Mouse (Mus musculus): ENCODE measurements around the gene Aspscr1. TPM values are rescaled to one million over a fixed set of nuclear protein-coding genes. Genes with fewer than 3 reads are reported as not detected.

Gene Aspscr1
- total and polyA plus RNA-seq, 2 experiments from 2014 or later = 130 to 148 TPM

DNA sequence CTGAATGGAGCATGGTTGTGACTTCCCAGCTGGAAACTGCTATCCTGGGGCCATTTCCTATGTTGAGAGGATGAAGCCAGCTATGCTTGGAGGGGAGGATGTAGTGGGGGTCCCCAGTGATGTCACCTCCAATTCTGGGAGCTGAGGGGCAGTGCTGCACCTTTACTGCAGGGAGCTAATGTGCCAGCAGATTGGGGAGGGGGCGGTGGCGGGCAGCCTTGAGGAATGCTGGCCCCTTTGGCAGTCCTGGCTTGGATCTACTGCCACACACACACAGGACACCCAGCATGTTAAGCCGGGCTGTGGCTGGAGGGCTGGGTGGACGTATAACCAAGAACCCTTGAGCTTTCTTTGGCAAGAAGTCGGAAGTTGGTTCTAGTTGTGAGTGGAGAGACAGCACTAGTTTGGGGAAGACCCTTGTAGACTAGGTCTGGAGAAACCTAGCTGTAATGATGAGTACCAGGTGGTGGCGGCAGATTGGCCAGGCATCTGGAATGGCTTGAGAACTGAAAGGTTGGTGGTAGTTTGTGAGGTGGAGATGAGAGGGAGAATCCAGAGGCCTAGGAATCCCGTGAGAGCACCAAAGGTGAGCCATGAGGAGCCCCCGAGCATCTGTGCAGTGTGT, 39.3 kb downstream of the Aspscr1 start:
- H3K9ac ChIP-seq (replicated peaks; ENCODE audit: low read length) = peak overlapping the region; percentile 51; the same call in 1 of the 2 replicates

GRCm38 (mm10) chr11:120712771-120713568, 40.2 kb downstream of the Aspscr1 start:
- peak overlapping the region; percentile 83 for H3K4me2 ChIP-seq (ENCODE audit: low read depth, low read length)
- no peaks in the 10 kb centered on the region for H3K27me3 ChIP-seq (ENCODE audit: insufficient read depth, low read length)
- peak; percentile 77 for TF ChIP-seq CTCF (IDR thresholded peaks at IDR 0.05; ENCODE audit: low read depth)
- DNase-seq (ENCODE audit: low spot score) (peak; percentile 49), ATAC-seq (peak; percentile 65)
- H3K36me3 ChIP-seq (ENCODE audit: insufficient read depth, low read length) = peaks cover 8% of the 10 kb centered on the region
- peaks cover 16% of the 10 kb centered on the region for H3K4me1 ChIP-seq (ENCODE audit: insufficient read depth, low read length)
- H3K9me3 ChIP-seq (ENCODE audit: low read length) = no peaks in the 10 kb centered on the region
- H3K27ac ChIP-seq = peak overlapping the region; percentile 75
- H3K9ac ChIP-seq (replicated peaks; ENCODE audit: low read length) = peak overlapping the region; percentile 51
- under 1% methylated on average over 38 of the region's 38 CpGs for WGBS
- H3K4me3 ChIP-seq (ENCODE audit: low read length) = peak overlapping the region; percentile 51

More for the DNA sequence above, 39.3 kb downstream of the Aspscr1 start:
- Histone ChIP-seq H3K27ac (no peak overlapping the region), H3K4me1 (ENCODE audit: insufficient read depth, low read length) (peaks cover 16% of the 10 kb centered on the region), H3K4me2 (ENCODE audit: low read depth, low read length) (peak overlapping the region; percentile 83), H3K4me3 (ENCODE audit: low read length) (no peak overlapping the region), H3K36me3 (ENCODE audit: insufficient read depth, low read length) (peaks cover 8% of the 10 kb centered on the region), H3K9me3 (ENCODE audit: low read length) (no peaks in the 10 kb centered on the region), H3K27me3 (ENCODE audit: insufficient read depth, low read length) (no peaks in the 10 kb centered on the region)
- no peak for TF ChIP-seq CTCF (IDR thresholded peaks at IDR 0.05; ENCODE audit: low read depth)
- 66% methylated on average over 8 of the region's 8 CpGs for WGBS
- ATAC-seq = no peak
- DNase-seq (ENCODE audit: low spot score) = no peak

DNA sequence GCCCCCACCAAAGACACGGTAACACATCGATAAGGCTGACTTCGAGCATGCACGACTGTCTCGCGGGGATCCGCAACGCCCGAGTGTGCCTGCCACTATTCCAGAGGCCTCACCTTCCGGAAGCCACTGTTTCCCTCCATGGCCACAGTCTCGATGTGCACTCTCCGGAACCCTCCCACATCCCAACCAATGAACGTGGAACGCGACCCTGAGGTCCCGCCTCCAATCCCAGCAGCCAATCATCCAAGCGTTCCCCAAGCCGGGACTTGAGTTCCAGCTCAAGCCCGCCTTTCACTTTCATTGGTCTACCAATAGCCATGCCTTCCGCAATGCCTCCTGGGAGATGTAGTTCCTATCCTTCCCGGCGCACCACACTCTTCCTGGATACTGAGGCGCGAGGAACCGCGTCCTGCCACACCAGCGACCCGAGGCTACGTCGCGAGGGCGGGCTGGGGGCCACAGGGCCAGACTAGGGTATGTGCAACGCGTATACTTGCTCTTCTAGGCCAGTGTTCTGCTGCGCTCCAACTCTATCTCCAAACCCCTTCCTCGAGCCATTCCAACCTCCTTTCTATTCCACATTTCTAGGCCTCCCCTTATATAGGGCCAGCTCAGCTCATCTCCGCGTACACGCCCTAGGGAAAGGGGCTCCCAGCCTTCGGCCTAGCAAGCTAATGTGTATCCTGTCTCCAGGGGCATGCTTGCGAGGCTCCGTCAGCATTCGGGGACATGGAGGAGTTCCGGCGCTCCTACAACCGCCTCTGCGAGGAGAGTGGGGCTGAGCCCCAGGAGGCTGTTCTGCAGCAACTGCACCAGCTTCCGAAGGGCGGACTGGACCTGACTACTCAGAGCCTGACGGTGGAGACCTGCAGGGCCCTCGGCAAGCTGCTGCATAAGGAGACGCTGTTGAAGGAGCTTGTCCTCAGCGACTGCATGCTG, 41.1 kb downstream of the Aspscr1 start, which contains the start of the genes Cenpx and Lrrc45:
Cenpx (minus strand) TSS at position 159 of the 939 bp plus-strand sequence.
Lrrc45 (plus strand) TSS at position 346 of the 939 bp plus-strand sequence.
- Histone ChIP-seq H3K9me3 (ENCODE audit: low read length) (no peaks in the 10 kb centered on the region), H3K4me3 (ENCODE audit: low read length) (peak within 1 kb of the TSS; percentile 51), H3K4me2 (ENCODE audit: low read depth, low read length) (peak within 1 kb of the TSS; percentile 83), H3K4me1 (ENCODE audit: insufficient read depth, low read length) (peaks cover 16% of the 10 kb centered on the region), H3K36me3 (ENCODE audit: insufficient read depth, low read length) (peaks cover 13% of the 10 kb centered on the region), H3K9ac (replicated peaks; ENCODE audit: low read length) (peak within 1 kb of the TSS; percentile 61), H3K27ac (peak within 1 kb of the TSS; percentile 75), H3K27me3 (ENCODE audit: insufficient read depth, low read length) (no peaks in the 10 kb centered on the region)
- DNase-seq (ENCODE audit: low spot score) (peak; percentile 99), ATAC-seq (peak; percentile 97)
- WGBS = 2% methylated on average over 53 of the region's 53 CpGs
- TF ChIP-seq CTCF (IDR thresholded peaks at IDR 0.05; ENCODE audit: low read depth) = no peak

DNA sequence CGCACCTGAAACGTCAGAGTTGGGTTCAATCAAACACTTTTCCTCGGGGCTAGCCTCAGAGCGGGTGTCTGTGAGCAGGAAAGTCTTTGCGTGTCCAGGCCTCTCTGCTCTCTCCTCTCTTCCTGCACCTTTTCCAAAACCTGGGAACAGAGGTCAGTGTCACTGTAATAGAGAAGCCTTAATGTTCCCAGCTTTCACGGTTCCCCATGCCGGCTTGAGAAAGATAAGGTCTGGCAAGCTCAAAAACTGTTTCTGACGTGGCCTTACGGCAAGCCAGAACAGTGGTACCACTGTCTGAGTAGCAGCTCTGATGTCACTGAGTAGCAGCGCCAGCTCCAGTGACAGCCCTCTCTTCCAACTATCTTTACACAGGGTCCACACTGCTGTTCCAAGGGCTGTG, 41.8 kb downstream of the Aspscr1 start:
- ATAC-seq (no peak), DNase-seq (ENCODE audit: low spot score) (no peak)
- Histone ChIP-seq H3K4me1 (ENCODE audit: insufficient read depth, low read length) (peaks cover 16% of the 10 kb centered on the region), H3K9me3 (ENCODE audit: low read length) (no peaks in the 10 kb centered on the region), H3K9ac (replicated peaks; ENCODE audit: low read length) (peak overlapping the region; percentile 61), H3K27me3 (ENCODE audit: insufficient read depth, low read length) (no peaks in the 10 kb centered on the region), H3K36me3 (ENCODE audit: insufficient read depth, low read length) (peaks cover 14% of the 10 kb centered on the region), H3K4me3 (ENCODE audit: low read length) (peak overlapping the region; percentile 51), H3K4me2 (ENCODE audit: low read depth, low read length) (peak overlapping the region; percentile 83), H3K27ac (peak overlapping the region; percentile 46; the same call in 1 of the 2 replicates)
- 59% methylated on average over 10 of the region's 10 CpGs for WGBS
- TF ChIP-seq CTCF (IDR thresholded peaks at IDR 0.05; ENCODE audit: low read depth) = no peak

GRCm38 (mm10) chr11:120715131-120715530, 42.4 kb downstream of the Aspscr1 start:
- no peak for DNase-seq (ENCODE audit: low spot score)
- no peaks in the 10 kb centered on the region for H3K27me3 ChIP-seq (ENCODE audit: insufficient read depth, low read length)
- TF ChIP-seq CTCF (IDR thresholded peaks at IDR 0.05; ENCODE audit: low read depth) = no peak
- no peaks in the 10 kb centered on the region for H3K9me3 ChIP-seq (ENCODE audit: low read length)
- no peak overlapping the region for H3K27ac ChIP-seq
- no peak overlapping the region for H3K4me2 ChIP-seq (ENCODE audit: low read depth, low read length)
- peaks cover 14% of the 10 kb centered on the region for H3K36me3 ChIP-seq (ENCODE audit: insufficient read depth, low read length)
- ATAC-seq = no peak
- peaks cover 16% of the 10 kb centered on the region for H3K4me1 ChIP-seq (ENCODE audit: insufficient read depth, low read length)
- 90% methylated on average over 9 of the region's 9 CpGs for WGBS
- H3K4me3 ChIP-seq (ENCODE audit: low read length) = no peak overlapping the region
- no peak overlapping the region for H3K9ac ChIP-seq (replicated peaks; ENCODE audit: low read length)

- no peaks in the 10 kb centered on the region for H3K27me3 ChIP-seq (ENCODE audit: insufficient read depth, low read length)
Observed at GRCm38 (mm10) chr11:120719242-120719641, 46.5 kb downstream of the Aspscr1 start.

More at GRCm38 (mm10) chr11:120719242-120719641, 46.5 kb downstream of the Aspscr1 start:
- Histone ChIP-seq H3K36me3 (ENCODE audit: insufficient read depth, low read length) (peaks cover 5% of the 10 kb centered on the region; the same call in 1 of the 2 replicates), H3K27ac (no peak overlapping the region), H3K4me2 (ENCODE audit: low read depth, low read length) (no peak overlapping the region), H3K9ac (replicated peaks; ENCODE audit: low read length) (no peak overlapping the region), H3K9me3 (ENCODE audit: low read length) (no peaks in the 10 kb centered on the region), H3K4me1 (ENCODE audit: insufficient read depth, low read length) (peaks cover 6% of the 10 kb centered on the region), H3K4me3 (ENCODE audit: low read length) (no peak overlapping the region)
- WGBS = 88% methylated on average over 9 of the region's 9 CpGs
- ATAC-seq (no peak), DNase-seq (ENCODE audit: low spot score) (no peak)
- no peak for TF ChIP-seq CTCF (IDR thresholded peaks at IDR 0.05; ENCODE audit: low read depth)
